Mouse (Mus musculus) lung, postnatal 0 days (tissue): ENCODE results near the gene Dbil5.

Experiments
- CTCF ChIP-seq: IDR thresholded peaks from 2 replicates; pipeline ENCODE4 v1.5.1; 2016; ENCODE audit warnings: antibody characterized with exemption, mild to moderate bottlenecking
- EP300 ChIP-seq: IDR thresholded peaks from 2 replicates; pipeline ENCODE4 v1.6.1; 2016; ENCODE audit warnings: antibody characterized with exemption, mild to moderate bottlenecking, control low read depth

- TF ChIP-seq CTCF (peak; percentile 14; the same call in 1 of the 2 replicates), EP300 (peak; percentile 66)
These were observed 33.7 kb upstream of the Dbil5 start for GRCm38 (mm10) chr11:76183745-76184144.
